Comparison of ENCODE assay signal across 7 mouse cellular contexts in the genomic region with DNA sequence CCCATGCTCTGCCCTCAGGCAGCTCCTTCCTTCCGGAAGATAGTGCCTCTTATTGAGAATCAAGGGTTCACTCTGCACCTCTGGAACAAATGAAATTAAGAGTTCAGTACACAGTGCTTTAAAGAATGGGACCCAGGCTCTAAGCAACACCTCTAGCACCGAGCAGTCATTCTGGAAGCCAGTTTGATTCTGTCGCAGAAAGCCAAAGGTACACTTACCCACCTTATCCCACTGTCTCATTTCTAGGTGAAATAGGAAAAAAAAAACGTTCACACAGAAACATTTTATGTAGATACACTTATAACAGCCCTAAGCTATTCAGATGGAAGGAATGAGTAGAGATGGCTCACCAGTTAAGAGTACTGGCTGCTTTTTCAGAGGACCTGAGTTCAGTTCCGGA. TPM values are rescaled to one million over a fixed set of nuclear protein-coding genes. Genes with fewer than 3 reads are reported as not detected.
DNase-seq lines count a peak whose midpoint lies in the region; ATAC-seq lines count a peak whose summit lies in the region.

A gene (plus strand): TSS at position 301 of the 400 bp plus-strand sequence.

- H3K4me1 ChIP-seq in lung, embryonic 16.5 days (replicated peaks; ENCODE audit: control insufficient read depth, insufficient read depth, low read length), result peaks cover 7% of the 10 kb centered on the region
- peaks cover 13% of the 10 kb centered on the region for H3K4me1 ChIP-seq in forebrain, embryonic 12.5 days
- peaks cover 14% of the 10 kb centered on the region for H3K4me1 ChIP-seq in neural tube, embryonic 13.5 days (replicated peaks)

- DNase-seq in lung, postnatal 25 days (ENCODE audit: low spot score), result no peak
- no peak for DNase-seq in layer of hippocampus, postnatal 36 days
- no peak for DNase-seq in urinary bladder, postnatal 36 days (ENCODE audit: low spot score in 2 of 2)
- DNase-seq in kidney, adult 9 months, result no peak

- no peak within 1 kb of the TSS for H3K27ac ChIP-seq in lung, embryonic 16.5 days (ENCODE audit: low read length)
- no peak within 1 kb of the TSS for H3K27ac ChIP-seq in forebrain, embryonic 12.5 days
- H3K27ac ChIP-seq in neural tube, embryonic 13.5 days (replicated peaks), result no peak within 1 kb of the TSS

- H3K4me3 ChIP-seq in lung, embryonic 16.5 days (ENCODE audit: low read length), result peak within 1 kb of the TSS; percentile 63
- peak within 1 kb of the TSS; percentile 61 for H3K4me3 ChIP-seq in forebrain, embryonic 12.5 days (replicated peaks)
- peak within 1 kb of the TSS; percentile 63 for H3K4me3 ChIP-seq in neural tube, embryonic 13.5 days

- H3K9me3 ChIP-seq in lung, embryonic 16.5 days (ENCODE audit: control insufficient read depth, low read length), result no peaks in the 10 kb centered on the region
- H3K9me3 ChIP-seq in forebrain, embryonic 12.5 days, result no peaks in the 10 kb centered on the region; the same call in 1 of the 2 replicates
- no peaks in the 10 kb centered on the region for H3K9me3 ChIP-seq in neural tube, embryonic 13.5 days

- peak within 1 kb of the TSS; percentile 97 for H3K4me2 ChIP-seq in lung, embryonic 16.5 days (ENCODE audit: low read depth, low read length)
- H3K4me2 ChIP-seq in forebrain, embryonic 12.5 days, result peak within 1 kb of the TSS; percentile 98
- H3K4me2 ChIP-seq in neural tube, embryonic 13.5 days, result peak within 1 kb of the TSS; percentile 97

- H3K27me3 ChIP-seq in lung, embryonic 16.5 days (ENCODE audit: control insufficient read depth, insufficient read depth, low read depth, low read length), result peaks cover 24% of the 10 kb centered on the region
- H3K27me3 ChIP-seq in forebrain, embryonic 12.5 days, result peaks cover 30% of the 10 kb centered on the region
- H3K27me3 ChIP-seq in neural tube, embryonic 13.5 days, result peaks cover 36% of the 10 kb centered on the region

- 17% methylated on average over 5 of the region's 5 CpGs for WGBS in lung, embryonic 16.5 days
- WGBS in forebrain, embryonic 12.5 days, result 16% methylated on average over 5 of the region's 5 CpGs
- 18% methylated on average over 5 of the region's 5 CpGs for WGBS in neural tube, embryonic 13.5 days

- H3K36me3 ChIP-seq in lung, embryonic 16.5 days (ENCODE audit: control insufficient read depth, insufficient read depth, low read length), result no peaks in the 10 kb centered on the region
- H3K36me3 ChIP-seq in forebrain, embryonic 12.5 days (replicated peaks), result no peaks in the 10 kb centered on the region
- no peaks in the 10 kb centered on the region for H3K36me3 ChIP-seq in neural tube, embryonic 13.5 days

- ATAC-seq in lung, embryonic 16.5 days (ENCODE audit: low read depth), result no peak
- no peak for ATAC-seq in forebrain, embryonic 12.5 days (ENCODE audit: low FRiP score)
- no peak; the same call in 1 of the 2 replicates for ATAC-seq in neural tube, embryonic 13.5 days (ENCODE audit: low read depth)

- peak within 1 kb of the TSS; percentile 69 for H3K9ac ChIP-seq in lung, embryonic 16.5 days (ENCODE audit: low read length)
- peak within 1 kb of the TSS; percentile 67 for H3K9ac ChIP-seq in forebrain, embryonic 12.5 days
- H3K9ac ChIP-seq in neural tube, embryonic 13.5 days, result peak within 1 kb of the TSS; percentile 73

RNA-seq across cellular contexts. Expression of the gene that starts here (rescaled TPM):
- 1.8 and 1.9 TPM in 2 replicates for polyA plus RNA-seq in lung, embryonic 16.5 days (2015; fragmentation: Nextera tagmentation; extraction: Ambion mirVana)
- polyA plus RNA-seq in forebrain, embryonic 12.5 days (2016; fragmentation: Nextera tagmentation; extraction: Ambion mirVana), result 0.56 and 0.98 TPM in 2 replicates
- 10 to 100 TPM; 56.5 to 61.7 TPM for total RNA-seq in layer of hippocampus, postnatal 36 days (2021)
- polyA plus RNA-seq in neural tube, embryonic 13.5 days (2015; fragmentation: Nextera tagmentation; extraction: Ambion mirVana), result 2.8 and 3.0 TPM in 2 replicates
